Mouse (Mus musculus): ENCODE data around the gene Rhpn2. TPM values are rescaled to one million over a fixed set of nuclear protein-coding genes. Genes with fewer than 3 reads are reported as not detected.
"Not testable (repeated sequence)": the region's sequence is repeated elsewhere in the genome, so short reads cannot be mapped to it uniquely, and the experiment has no call there.

Gene Rhpn2
- 1.5 and 1.9 TPM in 2 replicates for total RNA-seq (2017)

- ATAC-seq (ENCODE audit: extremely low read depth, insufficient number of reproducible peaks, low FRiP score, poor library complexity, severe bottlenecking): peak; percentile 91
These were observed at the start of gene Rhpn2 for GRCm38 (mm10) chr7:35333692-35334526. Rhpn2 (plus strand) TSS chr7:35334170.

GRCm38 (mm10) chr7:35293464-35293863, 40.5 kb upstream of the Rhpn2 start:
- no peak for ATAC-seq (ENCODE audit: extremely low read depth, insufficient number of reproducible peaks, low FRiP score, poor library complexity, severe bottlenecking)

GRCm38 (mm10) chr7:35295631-35296030, 38.3 kb upstream of the Rhpn2 start:
- ATAC-seq (ENCODE audit: extremely low read depth, insufficient number of reproducible peaks, low FRiP score, poor library complexity, severe bottlenecking): no peak

GRCm38 (mm10) chr7:35297886-35298285, 36.1 kb upstream of the Rhpn2 start:
- ATAC-seq (ENCODE audit: extremely low read depth, insufficient number of reproducible peaks, low FRiP score, poor library complexity, severe bottlenecking): no peak

- ATAC-seq (ENCODE audit: extremely low read depth, insufficient number of reproducible peaks, low FRiP score, poor library complexity, severe bottlenecking): no peak
These were observed 34.3 kb upstream of the Rhpn2 start for GRCm38 (mm10) chr7:35299656-35300055.

- ATAC-seq (ENCODE audit: extremely low read depth, insufficient number of reproducible peaks, low FRiP score, poor library complexity, severe bottlenecking): no peak
These were observed 33.2 kb upstream of the Rhpn2 start for GRCm38 (mm10) chr7:35300792-35301191.

- ATAC-seq (ENCODE audit: extremely low read depth, insufficient number of reproducible peaks, low FRiP score, poor library complexity, severe bottlenecking): no peak
These were observed 22.8 kb upstream of the Rhpn2 start for GRCm38 (mm10) chr7:35311214-35311613.

DNA sequence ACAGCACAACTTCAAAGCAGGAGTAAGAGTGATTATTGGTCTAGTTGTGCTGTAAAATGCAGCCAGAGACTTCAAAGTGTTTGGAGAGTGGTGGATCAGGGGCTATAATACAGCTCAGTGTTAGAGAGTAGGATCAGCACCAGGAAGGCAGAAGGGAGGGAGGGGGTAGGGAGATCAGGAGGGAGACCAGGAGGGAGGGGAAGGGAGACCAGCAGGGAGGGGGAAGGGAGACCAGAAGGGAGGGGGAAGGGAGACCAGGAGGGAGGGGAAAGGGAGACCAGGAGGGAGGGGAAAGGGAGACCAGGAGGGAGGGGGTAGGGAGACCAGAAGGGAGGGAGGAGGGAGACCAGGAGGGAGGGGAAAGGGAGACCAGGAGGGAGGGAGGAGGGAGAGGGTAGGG, 19.8 kb upstream of the Rhpn2 start:
- ATAC-seq (ENCODE audit: extremely low read depth, insufficient number of reproducible peaks, low FRiP score, poor library complexity, severe bottlenecking): no peak

DNA sequence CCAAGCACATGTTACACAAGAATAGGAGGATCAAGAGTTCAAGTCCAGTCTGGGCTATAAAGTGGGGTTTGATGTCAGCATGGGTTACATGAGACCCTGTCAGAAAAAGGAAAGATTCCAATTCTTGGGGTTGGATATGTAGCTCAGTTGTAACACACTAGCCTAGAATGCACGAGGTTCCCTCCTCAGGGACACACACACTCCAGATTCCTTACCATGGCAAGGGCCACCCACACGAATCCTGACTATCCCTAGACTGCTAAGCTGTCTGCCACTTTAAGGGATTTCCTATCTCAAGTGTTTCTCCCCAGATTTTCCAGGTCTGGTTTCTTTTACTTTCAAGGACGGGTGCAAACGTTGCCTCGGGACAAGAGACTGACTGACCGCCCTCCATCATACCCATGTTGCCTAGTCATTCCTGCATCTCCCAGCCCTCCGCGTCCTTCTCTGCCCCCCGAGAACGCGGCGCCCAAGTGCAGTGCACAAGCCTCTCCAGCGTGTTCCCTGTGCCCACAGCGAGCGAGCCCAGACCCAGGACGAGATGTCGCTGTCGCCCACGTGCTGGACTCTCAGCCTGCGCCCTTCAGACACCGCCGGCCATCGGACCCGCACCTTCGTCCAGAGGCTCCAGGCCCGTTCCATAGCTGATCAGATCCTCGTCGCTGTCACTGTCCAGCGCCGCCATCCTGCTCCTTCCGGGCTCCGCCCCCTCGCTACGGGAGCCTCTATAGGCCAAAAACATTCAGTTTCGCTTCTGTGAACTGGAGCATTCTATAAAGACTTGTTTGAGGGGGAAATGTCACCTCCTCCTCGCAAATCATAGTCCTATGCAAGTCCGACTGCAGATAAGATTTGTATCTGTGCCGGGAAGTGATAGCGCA, 16.0 kb upstream of the Rhpn2 start, which contains the start of gene Gpatch1:
Gene Gpatch1 (minus strand): TSS at position 712 of the 881 bp plus-strand sequence.
- peak; percentile 87 for ATAC-seq (ENCODE audit: extremely low read depth, insufficient number of reproducible peaks, low FRiP score, poor library complexity, severe bottlenecking)

DNA sequence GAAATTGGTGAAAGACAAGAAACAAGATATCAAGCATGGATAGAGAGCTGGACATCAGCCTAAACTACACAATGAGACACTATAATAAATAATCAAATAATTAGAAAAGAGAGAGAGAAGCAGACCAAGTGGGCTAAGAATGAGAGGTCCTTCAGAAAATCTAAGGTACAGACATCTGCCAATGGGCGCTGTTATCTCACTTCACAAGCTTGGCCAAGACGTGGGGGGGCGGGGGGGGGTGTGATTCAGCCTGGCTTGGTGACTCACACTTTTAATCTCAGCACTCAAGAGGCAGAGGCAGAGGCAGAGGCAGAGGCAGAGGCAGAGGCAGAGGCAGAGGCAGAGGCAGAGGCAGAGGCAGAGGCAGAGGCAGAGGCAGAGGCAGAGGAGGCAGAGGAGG, 14.7 kb upstream of the Rhpn2 start:
- ATAC-seq (ENCODE audit: extremely low read depth, insufficient number of reproducible peaks, low FRiP score, poor library complexity, severe bottlenecking): not testable (repeated sequence)

DNA sequence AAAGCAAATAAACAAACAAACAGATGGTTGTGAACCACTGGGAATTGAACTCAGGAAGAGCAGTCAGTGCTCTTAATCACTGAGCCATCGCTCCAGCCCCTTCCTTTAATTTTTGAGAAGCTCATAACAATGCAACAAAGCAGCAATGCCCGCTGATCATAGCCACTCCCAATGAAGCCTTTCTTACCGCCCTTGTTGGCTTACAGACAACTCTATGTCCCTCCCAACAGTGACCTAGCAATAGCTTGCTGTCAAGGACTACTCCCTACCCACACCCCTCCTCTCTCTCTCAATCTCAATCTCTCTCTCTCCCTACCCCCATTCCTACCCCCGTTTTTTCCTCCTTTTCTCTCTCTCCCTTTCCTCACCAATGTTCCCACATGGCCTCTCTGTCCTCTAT, 14.2 kb upstream of the Rhpn2 start:
- ATAC-seq (ENCODE audit: extremely low read depth, insufficient number of reproducible peaks, low FRiP score, poor library complexity, severe bottlenecking): no peak

DNA sequence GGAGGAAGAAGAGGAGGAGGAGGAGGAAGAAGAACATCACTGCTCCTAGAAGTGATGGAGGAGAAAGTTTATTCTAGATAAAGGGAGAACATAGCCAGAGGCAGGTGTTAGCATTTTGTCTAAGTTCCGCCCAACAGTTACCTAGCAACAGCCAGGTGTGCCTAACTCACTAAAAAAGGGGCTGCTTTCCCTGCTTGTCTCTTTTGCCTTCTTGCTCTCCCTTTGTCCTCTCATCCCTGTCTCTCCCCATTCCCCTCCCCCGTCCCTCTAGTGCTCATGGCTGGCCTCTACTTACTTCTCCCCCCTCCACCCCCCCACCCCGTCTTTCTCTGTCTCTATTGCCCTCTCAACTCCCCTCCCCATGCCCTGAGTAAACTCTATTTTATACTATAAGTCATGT, 11.8 kb upstream of the Rhpn2 start:
- no peak for ATAC-seq (ENCODE audit: extremely low read depth, insufficient number of reproducible peaks, low FRiP score, poor library complexity, severe bottlenecking)

DNA sequence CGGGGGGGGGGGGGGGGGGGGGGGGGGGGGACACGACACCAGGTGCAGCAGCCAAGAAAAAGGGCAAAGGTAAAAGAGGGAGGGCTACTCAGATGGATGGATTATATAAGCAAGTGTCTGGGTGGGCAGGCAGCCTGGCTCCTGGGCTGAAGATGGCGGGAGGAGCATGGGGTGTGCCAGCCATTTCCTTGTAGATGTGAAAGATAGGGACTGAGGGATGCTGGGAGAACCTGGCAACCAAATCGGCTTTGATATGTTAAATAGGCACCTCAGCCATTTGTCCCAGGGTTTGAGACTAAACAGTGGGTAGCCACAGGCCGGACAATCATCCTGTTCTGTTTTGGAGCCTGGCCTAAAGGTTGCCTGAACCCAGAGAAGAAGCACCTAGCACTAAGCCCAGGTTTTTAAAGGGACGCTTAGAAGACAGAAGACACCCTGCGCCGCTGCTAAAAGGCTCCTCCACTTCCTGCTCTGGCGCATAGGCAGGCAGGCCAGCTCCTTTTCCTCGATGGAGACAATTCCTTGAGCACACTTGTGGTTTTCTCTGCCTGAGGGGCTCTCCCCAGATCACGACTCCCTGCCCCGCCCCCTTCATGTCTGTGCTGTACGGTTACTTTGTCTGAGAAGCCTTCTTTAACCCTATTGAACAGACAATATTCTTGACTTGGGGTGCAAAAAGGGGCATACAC, 11.1 kb upstream of the Rhpn2 start:
- ATAC-seq (ENCODE audit: extremely low read depth, insufficient number of reproducible peaks, low FRiP score, poor library complexity, severe bottlenecking): no peak

- ATAC-seq (ENCODE audit: extremely low read depth, insufficient number of reproducible peaks, low FRiP score, poor library complexity, severe bottlenecking): no peak
These were observed 2.4 kb upstream of the Rhpn2 start for GRCm38 (mm10) chr7:35331590-35331989.

- no peak for ATAC-seq (ENCODE audit: extremely low read depth, insufficient number of reproducible peaks, low FRiP score, poor library complexity, severe bottlenecking)
These were observed 729 bp upstream of the Rhpn2 start for GRCm38 (mm10) chr7:35333231-35333651.

GRCm38 (mm10) chr7:35334527-35335452, 820 bp downstream of the Rhpn2 start:
- ATAC-seq (ENCODE audit: extremely low read depth, insufficient number of reproducible peaks, low FRiP score, poor library complexity, severe bottlenecking): 0 out of 2 replicates have a peak, but pooled peaks have one; percentile 20

- no peak for ATAC-seq (ENCODE audit: extremely low read depth, insufficient number of reproducible peaks, low FRiP score, poor library complexity, severe bottlenecking)
These were observed 6.2 kb downstream of the Rhpn2 start for GRCm38 (mm10) chr7:35340196-35340595.

- no peak for ATAC-seq (ENCODE audit: extremely low read depth, insufficient number of reproducible peaks, low FRiP score, poor library complexity, severe bottlenecking)
These were observed 7.3 kb downstream of the Rhpn2 start for GRCm38 (mm10) chr7:35341282-35341681.
